Mouse (Mus musculus) stomach, embryonic 16.5 days (tissue): ENCODE measurements around the gene Sh3bp2. TPM values are rescaled to one million over a fixed set of nuclear protein-coding genes. Genes with fewer than 3 reads are reported as not detected.

Experiments
- ATAC-seq: fragments of 200-750 bp; cut with Nextera tagmentation; 2 replicates; pipeline ENCODE4 v1.8.0; 2017; ENCODE audit warnings: moderate number of reproducible peaks, moderate TSS enrichment; ENCODE audit not compliant: insufficient read depth, low FRiP score
- H3K27ac ChIP-seq: fragments of 300-500 bp; sonication (generic); 2 replicates; pipeline ENCODE4 v1.5.1; 2014; ENCODE audit warnings: low read length
- H3K27me3 ChIP-seq: fragments of 300-500 bp; sonication (generic); 2 replicates; pipeline ENCODE4 v1.6.1; 2014; ENCODE audit warnings: low read length, control low read depth, mixed read lengths; ENCODE audit not compliant: control insufficient read depth, insufficient read depth
- H3K36me3 ChIP-seq: fragments of 300-500 bp; sonication (generic); 2 replicates; pipeline ENCODE4 v1.6.1; 2014; ENCODE audit warnings: low read length; ENCODE audit not compliant: control insufficient read depth, insufficient read depth
- H3K4me1 ChIP-seq: fragments of 300-500 bp; sonication (generic); 2 replicates; pipeline ENCODE4 v1.6.1; 2014; ENCODE audit warnings: low read length, control low read depth, mixed read lengths; ENCODE audit not compliant: control insufficient read depth, insufficient read depth
- H3K4me2 ChIP-seq: fragments of 300-500 bp; sonication (generic); 2 replicates; pipeline ENCODE4 v1.6.1; 2014; ENCODE audit warnings: low read depth, low read length, mixed read lengths
- H3K4me3 ChIP-seq: fragments of 300-500 bp; sonication (generic); replicated peaks from 2 replicates; pipeline ENCODE4 v1.5.1; 2014; ENCODE audit warnings: mild to moderate bottlenecking, low read length
- H3K9ac ChIP-seq: fragments of 300-500 bp; sonication (generic); 2 replicates; pipeline ENCODE4 v1.6.1; 2014; ENCODE audit warnings: low read length
- H3K9me3 ChIP-seq: fragments of 300-500 bp; sonication (generic); replicated peaks from 2 replicates; pipeline ENCODE4 v1.6.1; 2016; ENCODE audit warnings: low read length, control low read depth; ENCODE audit not compliant: control insufficient read depth
- WGBS: fragments of 180-500 bp; shearing (Covaris S2); extraction: QIAGEN DNeasy Blood & Tissue Kit; methylation state at CpG from one replicate; pipeline ENCODE4 v1.1.7; 2014; 5-methylcytosine and 5-hydroxymethylcytosine counted together
- polyA plus RNA-seq: library from polyadenylated mRNA; unstranded; fragments of >200 nt; fragmentation: Nextera tagmentation; extraction: Ambion mirVana; gene quantifications from 2 replicates; pipeline ENCODE4 v1.2.1, GENCODE M21; 2015

Sh3bp2 gene
- polyA plus RNA-seq, 1 experiment from 2014 or later = 5.8 TPM

DNA sequence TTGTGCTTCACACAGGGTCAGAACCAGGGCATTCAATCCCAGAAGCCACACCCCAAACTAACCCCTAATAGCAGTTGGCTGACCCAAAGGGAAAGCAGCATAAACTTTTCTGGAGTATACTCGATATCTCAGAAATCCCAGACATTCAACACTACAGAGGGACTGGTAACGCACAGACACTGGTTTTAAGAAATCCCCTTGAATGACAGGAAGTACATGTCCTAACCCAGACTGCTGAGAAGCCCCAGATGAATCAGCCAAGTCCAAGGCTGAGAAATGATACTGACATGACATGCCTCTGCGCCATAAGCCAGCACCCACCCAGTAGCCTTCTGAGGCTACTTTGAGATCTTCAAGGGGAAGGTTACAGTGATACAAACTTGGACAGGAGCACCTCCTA is 24.1 kb upstream of the Sh3bp2 start:
- no peaks in the 10 kb centered on the region for H3K9me3 ChIP-seq
- H3K27me3 ChIP-seq = no peaks in the 10 kb centered on the region
- H3K27ac ChIP-seq = no peak overlapping the region
- H3K4me1 ChIP-seq = no peaks in the 10 kb centered on the region
- WGBS = 70% methylated on average over 3 of the region's 3 CpGs
- H3K4me3 ChIP-seq = no peak overlapping the region
- H3K9ac ChIP-seq = no peak overlapping the region
- ATAC-seq = no peak
- H3K4me2 ChIP-seq = no peak overlapping the region
- H3K36me3 ChIP-seq = no peaks in the 10 kb centered on the region

DNA sequence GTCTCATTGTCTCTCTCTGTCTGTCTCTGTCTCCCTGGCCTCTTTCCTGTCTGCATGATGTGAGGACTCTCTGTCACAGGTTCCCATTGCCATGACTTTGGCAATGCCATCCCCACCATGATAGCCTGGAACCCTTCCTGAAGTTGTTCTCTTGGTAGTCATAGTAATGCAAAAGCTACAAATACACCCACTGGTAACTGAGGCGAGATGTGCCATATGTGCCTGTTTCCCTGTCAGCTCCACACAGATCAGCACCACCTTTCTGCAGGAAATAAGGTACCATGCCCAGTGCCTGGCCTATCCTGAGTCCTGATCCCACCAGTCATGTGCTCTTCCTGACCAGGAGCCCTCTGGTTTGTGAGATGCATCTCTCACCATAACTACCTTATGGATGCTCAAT is 23.2 kb upstream of the Sh3bp2 start:
- H3K4me1 ChIP-seq = no peaks in the 10 kb centered on the region
- H3K9ac ChIP-seq = no peak overlapping the region
- WGBS = 97% methylated on average over 1 of the region's 1 CpGs
- no peak for ATAC-seq
- H3K27ac ChIP-seq = no peak overlapping the region
- H3K4me3 ChIP-seq = no peak overlapping the region
- no peaks in the 10 kb centered on the region for H3K27me3 ChIP-seq
- no peak overlapping the region for H3K4me2 ChIP-seq
- no peaks in the 10 kb centered on the region for H3K36me3 ChIP-seq
- no peaks in the 10 kb centered on the region for H3K9me3 ChIP-seq

DNA sequence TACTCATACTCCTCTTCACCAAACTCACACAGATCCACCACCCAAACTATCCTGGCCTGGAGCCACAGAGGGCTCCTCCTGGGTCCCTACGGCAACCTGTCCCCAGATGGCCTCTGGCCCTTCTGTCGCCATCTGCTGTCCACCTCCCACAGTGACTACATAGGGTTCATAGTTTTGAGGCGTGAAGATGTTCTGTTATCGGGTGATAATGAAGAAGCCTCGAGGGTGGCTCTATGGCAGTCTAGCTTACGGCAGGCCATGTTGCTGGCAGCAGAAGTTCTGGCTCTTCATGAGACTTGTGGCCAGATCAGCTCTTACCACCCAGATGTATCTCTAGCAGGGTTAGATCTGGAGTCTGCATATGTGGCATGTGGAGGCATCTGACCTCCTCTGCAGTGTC is 22.8 kb upstream of the Sh3bp2 start:
- H3K4me1 ChIP-seq = no peaks in the 10 kb centered on the region
- H3K4me2 ChIP-seq = no peak overlapping the region
- no peak overlapping the region for H3K9ac ChIP-seq
- no peak overlapping the region for H3K4me3 ChIP-seq
- H3K9me3 ChIP-seq = no peaks in the 10 kb centered on the region
- no peak overlapping the region for H3K27ac ChIP-seq
- WGBS = 81% methylated on average over 6 of the region's 6 CpGs
- no peaks in the 10 kb centered on the region for H3K36me3 ChIP-seq
- ATAC-seq = no peak
- no peaks in the 10 kb centered on the region for H3K27me3 ChIP-seq

- Histone ChIP-seq H3K27ac (no peak overlapping the region), H3K27me3 (no peaks in the 10 kb centered on the region), H3K9ac (no peak overlapping the region), H3K4me1 (peaks cover 7% of the 10 kb centered on the region), H3K9me3 (no peaks in the 10 kb centered on the region), H3K36me3 (no peaks in the 10 kb centered on the region), H3K4me2 (peak overlapping the region; percentile 92), H3K4me3 (peak overlapping the region; percentile 87; the same call in 1 of the 2 replicates)
- 87% methylated on average over 3 of the region's 3 CpGs for WGBS
- ATAC-seq = no peak
Observed at GRCm38 (mm10) chr5:34512486-34512885, 13.2 kb upstream of the Sh3bp2 start.

DNA sequence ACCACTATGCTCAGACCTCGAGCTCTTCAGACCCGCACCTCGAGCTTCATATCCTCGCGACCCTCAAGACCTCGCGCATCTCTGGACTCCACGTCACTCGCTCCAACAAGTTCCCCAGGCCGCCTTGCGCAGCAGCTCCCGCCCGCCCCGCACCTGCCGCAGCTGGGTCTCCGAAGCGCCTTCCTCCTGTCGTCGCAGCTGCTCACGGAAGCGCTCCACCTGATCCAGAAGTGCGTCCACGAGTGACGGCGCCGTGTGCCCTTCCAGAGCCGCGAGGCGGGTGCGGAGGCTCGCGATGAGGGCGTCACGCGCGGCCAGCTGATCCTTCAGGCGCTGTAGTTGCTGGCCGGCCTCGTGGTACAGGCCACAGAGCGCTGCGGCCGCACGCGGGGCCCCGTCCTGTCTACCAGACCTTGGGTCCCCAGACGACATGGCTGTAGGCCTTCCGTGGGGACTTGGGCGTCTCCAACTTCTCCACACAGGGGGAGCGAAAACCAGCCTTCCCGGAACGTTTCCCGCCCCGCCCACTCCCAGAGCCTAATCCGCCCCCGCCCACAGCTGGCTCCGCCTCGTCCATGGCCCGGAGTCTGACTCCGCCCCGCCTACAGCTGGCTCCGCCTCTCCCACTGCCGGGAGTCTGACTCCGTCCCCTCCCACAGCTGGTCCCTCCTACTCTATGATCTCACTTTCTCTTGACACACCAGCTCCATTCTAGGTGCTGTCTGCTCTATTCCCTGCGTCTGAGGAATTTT is 12.0 kb upstream of the Sh3bp2 start, which contains the start of gene Tnip2:
Tnip2 (minus strand) TSS at position 526 of the 752 bp plus-strand sequence.
- Histone ChIP-seq H3K9ac (peak within 1 kb of the TSS; percentile 91), H3K4me3 (peak within 1 kb of the TSS; percentile 87), H3K36me3 (no peaks in the 10 kb centered on the region), H3K27me3 (no peaks in the 10 kb centered on the region), H3K9me3 (no peaks in the 10 kb centered on the region), H3K4me2 (peak within 1 kb of the TSS; percentile 92), H3K4me1 (peaks cover 7% of the 10 kb centered on the region), H3K27ac (peak within 1 kb of the TSS; percentile 74)
- ATAC-seq = peak; percentile 99
- whole genome bisulfite sequencing = under 1% methylated on average over 64 of the region's 64 CpGs

DNA sequence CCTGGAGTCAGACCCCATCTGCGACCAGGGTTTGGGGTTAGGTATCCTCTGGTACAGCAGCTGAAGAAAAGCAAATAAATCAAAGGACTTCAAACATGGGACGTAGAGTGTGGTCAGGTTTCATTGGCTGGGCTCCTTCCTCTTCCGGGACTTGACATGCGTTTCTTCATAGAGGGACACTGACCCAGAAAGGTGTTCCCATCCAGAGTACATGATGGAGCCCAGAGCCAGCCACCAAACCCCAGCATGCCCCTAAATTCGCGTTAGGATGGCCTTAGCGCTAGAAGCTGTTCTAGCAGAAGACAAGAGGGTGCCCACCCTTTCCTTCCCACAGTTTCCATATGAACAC is 11.4 kb upstream of the Sh3bp2 start:
- Histone ChIP-seq H3K27ac (peak overlapping the region; percentile 51; the same call in 1 of the 2 replicates), H3K36me3 (no peaks in the 10 kb centered on the region), H3K4me1 (peaks cover 7% of the 10 kb centered on the region), H3K9me3 (no peaks in the 10 kb centered on the region), H3K4me2 (peak overlapping the region; percentile 92), H3K9ac (peak overlapping the region; percentile 69), H3K4me3 (peak overlapping the region; percentile 87), H3K27me3 (no peaks in the 10 kb centered on the region)
- 15% methylated on average over 7 of the region's 7 CpGs for WGBS
- ATAC-seq = no peak; the same call in 1 of the 2 replicates

GRCm38 (mm10) chr5:34515096-34515495 is 10.5 kb upstream of the Sh3bp2 start:
- H3K4me2 ChIP-seq = no peak overlapping the region
- ATAC-seq = no peak
- no peaks in the 10 kb centered on the region for H3K9me3 ChIP-seq
- no peak overlapping the region for H3K9ac ChIP-seq
- no peaks in the 10 kb centered on the region for H3K36me3 ChIP-seq
- peaks cover 7% of the 10 kb centered on the region for H3K4me1 ChIP-seq
- H3K27ac ChIP-seq = no peak overlapping the region
- H3K27me3 ChIP-seq = no peaks in the 10 kb centered on the region
- no peak overlapping the region for H3K4me3 ChIP-seq

GRCm38 (mm10) chr5:34517913-34518312 is 7.7 kb upstream of the Sh3bp2 start:
- no peak overlapping the region for H3K27ac ChIP-seq
- no peak overlapping the region for H3K4me3 ChIP-seq
- H3K4me1 ChIP-seq = peaks cover 13% of the 10 kb centered on the region
- H3K9ac ChIP-seq = no peak overlapping the region
- H3K27me3 ChIP-seq = no peaks in the 10 kb centered on the region
- H3K4me2 ChIP-seq = no peak overlapping the region
- ATAC-seq = no peak
- no peaks in the 10 kb centered on the region for H3K9me3 ChIP-seq
- no peaks in the 10 kb centered on the region for H3K36me3 ChIP-seq
- 20% methylated on average over 3 of the region's 3 CpGs for WGBS

- no peak overlapping the region for H3K27ac ChIP-seq
- no peaks in the 10 kb centered on the region for H3K27me3 ChIP-seq
- WGBS = 77% methylated on average over 9 of the region's 9 CpGs
- no peak overlapping the region for H3K4me3 ChIP-seq
- H3K9me3 ChIP-seq = no peaks in the 10 kb centered on the region
- H3K4me2 ChIP-seq = no peak overlapping the region
- no peaks in the 10 kb centered on the region for H3K36me3 ChIP-seq
- no peak overlapping the region for H3K9ac ChIP-seq
- ATAC-seq = no peak
- peaks cover 8% of the 10 kb centered on the region for H3K4me1 ChIP-seq
Observed at GRCm38 (mm10) chr5:34519389-34519910, 6.2 kb upstream of the Sh3bp2 start.
